Mouse (Mus musculus): ENCODE data around the gene Hist1h4f. TPM values are rescaled to one million over a fixed set of nuclear protein-coding genes. Genes with fewer than 3 reads are reported as not detected.

Hist1h4f gene
- polyA plus RNA-seq, 1 experiment from 2014 or later = 0.56 TPM

- Histone ChIP-seq H3K36me3 (no peaks in the 10 kb centered on the region), H3K4me3 (peak overlapping the region; percentile 47), H3K9me3 (no peaks in the 10 kb centered on the region), H3K27me3 (ENCODE audit: insufficient read depth, poor library complexity, severe bottlenecking) (no peaks in the 10 kb centered on the region), H3K4me1 (replicated peaks) (peaks cover 57% of the 10 kb centered on the region), H3K27ac (no peak overlapping the region)
- DNase-seq (ENCODE audit: low spot score) = no peak
- WGBS = 28% methylated on average over 9 of the region's 9 CpGs
Observed at GRCm38 (mm10) chr13:23502031-23502567, 49.3 kb downstream of the Hist1h4f start.

- Histone ChIP-seq H3K36me3 (no peaks in the 10 kb centered on the region), H3K4me3 (peak overlapping the region; percentile 47), H3K27me3 (ENCODE audit: insufficient read depth, poor library complexity, severe bottlenecking) (no peaks in the 10 kb centered on the region), H3K27ac (no peak overlapping the region), H3K4me1 (replicated peaks) (peaks cover 55% of the 10 kb centered on the region), H3K9me3 (no peaks in the 10 kb centered on the region)
- DNase-seq (ENCODE audit: low spot score) = no peak
- 26% methylated on average over 5 of the region's 5 CpGs for WGBS
Observed at GRCm38 (mm10) chr13:23501511-23501910, 49.9 kb downstream of the Hist1h4f start.

Other genes with a start within 250 kb of the Hist1h4f start
- 42.3 and 54.0 TPM in 2 replicates for gene Zfp322a, start 182.4 kb downstream of the Hist1h4f start, polyA plus RNA-seq (2016; fragmentation: Nextera tagmentation; extraction: Ambion mirVana)
- gene Abt1, start 127.8 kb downstream of the Hist1h4f start, polyA plus RNA-seq (2016; fragmentation: Nextera tagmentation; extraction: Ambion mirVana) = 13.4 and 14.5 TPM in 2 replicates
- 0.04 TPM in 1 of 2 replicates, not detected in the other for gene Btn1a1, start 85.7 kb downstream of the Hist1h4f start, polyA plus RNA-seq (2016; fragmentation: Nextera tagmentation; extraction: Ambion mirVana)
- 0.29 and 0.35 TPM in 2 replicates for gene Btn2a2, start 62.8 kb downstream of the Hist1h4f start, polyA plus RNA-seq (2016; fragmentation: Nextera tagmentation; extraction: Ambion mirVana)
- gene Hist1h4h, start 20.6 kb downstream of the Hist1h4f start, polyA plus RNA-seq (2016; fragmentation: Nextera tagmentation; extraction: Ambion mirVana) = 5.8 and 7.4 TPM in 2 replicates
- gene Hist1h2af, start 17.7 kb downstream of the Hist1h4f start, polyA plus RNA-seq (2016; fragmentation: Nextera tagmentation; extraction: Ambion mirVana) = 7.8 and 9.2 TPM in 2 replicates
- 3.3 and 6.0 TPM in 2 replicates for gene Hist1h3g, start 16.2 kb downstream of the Hist1h4f start, polyA plus RNA-seq (2016; fragmentation: Nextera tagmentation; extraction: Ambion mirVana)
- gene Hist1h2bh, start 8.3 kb downstream of the Hist1h4f start, polyA plus RNA-seq (2016; fragmentation: Nextera tagmentation; extraction: Ambion mirVana) = 0.51 and 1.1 TPM in 2 replicates
- gene Hist1h3f, start 7.6 kb downstream of the Hist1h4f start, polyA plus RNA-seq (2016; fragmentation: Nextera tagmentation; extraction: Ambion mirVana) = 0.92 and 1.1 TPM in 2 replicates
- 0.37 and 0.49 TPM in 2 replicates for gene Hist1h1d, start 1.6 kb upstream of the Hist1h4f start, polyA plus RNA-seq (2016; fragmentation: Nextera tagmentation; extraction: Ambion mirVana)
- 5.3 and 5.6 TPM in 2 replicates for gene Hist1h3e, start 10.7 kb upstream of the Hist1h4f start, polyA plus RNA-seq (2016; fragmentation: Nextera tagmentation; extraction: Ambion mirVana)
- gene Hist1h2ae, start 19.6 kb upstream of the Hist1h4f start, polyA plus RNA-seq (2016; fragmentation: Nextera tagmentation; extraction: Ambion mirVana) = 102 and 103 TPM in 2 replicates
- 7.0 and 7.3 TPM in 2 replicates for gene Hist1h2bg, start 19.7 kb upstream of the Hist1h4f start, polyA plus RNA-seq (2016; fragmentation: Nextera tagmentation; extraction: Ambion mirVana)
- 4.7 and 5.1 TPM in 2 replicates for gene Hist1h2bf, start 22.5 kb upstream of the Hist1h4f start, polyA plus RNA-seq (2016; fragmentation: Nextera tagmentation; extraction: Ambion mirVana)
- gene Hist1h2ad, start 22.7 kb upstream of the Hist1h4f start, polyA plus RNA-seq (2016; fragmentation: Nextera tagmentation; extraction: Ambion mirVana) = 1.8 and 2.2 TPM in 2 replicates
- gene Hist1h3d, start 24.1 kb upstream of the Hist1h4f start, polyA plus RNA-seq (2016; fragmentation: Nextera tagmentation; extraction: Ambion mirVana) = 4.8 and 10.9 TPM in 2 replicates
- gene Hist1h4d, start 29.9 kb upstream of the Hist1h4f start, polyA plus RNA-seq (2016; fragmentation: Nextera tagmentation; extraction: Ambion mirVana) = 101 and 107 TPM in 2 replicates
- 2.5 and 2.7 TPM in 2 replicates for gene Hist1h2be, start 69.5 kb upstream of the Hist1h4f start, polyA plus RNA-seq (2016; fragmentation: Nextera tagmentation; extraction: Ambion mirVana)
- 22.0 and 26.3 TPM in 2 replicates for gene Hist1h1e, start 70.9 kb upstream of the Hist1h4f start, polyA plus RNA-seq (2016; fragmentation: Nextera tagmentation; extraction: Ambion mirVana)
- gene Hist1h2ac, start 132.3 kb upstream of the Hist1h4f start, polyA plus RNA-seq (2016; fragmentation: Nextera tagmentation; extraction: Ambion mirVana) = 0.80 and 1.2 TPM in 2 replicates
- 23.1 and 26.2 TPM in 2 replicates for gene Hist1h2bc, start 132.6 kb upstream of the Hist1h4f start, polyA plus RNA-seq (2016; fragmentation: Nextera tagmentation; extraction: Ambion mirVana)
- not detected in 2 replicates for gene Hist1h1t, start 144.2 kb upstream of the Hist1h4f start, polyA plus RNA-seq (2016; fragmentation: Nextera tagmentation; extraction: Ambion mirVana)
- gene Hist1h4c, start 146.8 kb upstream of the Hist1h4f start, polyA plus RNA-seq (2016; fragmentation: Nextera tagmentation; extraction: Ambion mirVana) = 5.4 TPM in 2 replicates
- 3.2 and 3.5 TPM in 2 replicates for gene Hfe, start 159.2 kb upstream of the Hist1h4f start, polyA plus RNA-seq (2016; fragmentation: Nextera tagmentation; extraction: Ambion mirVana)
- gene Hist1h1c, start 187.2 kb upstream of the Hist1h4f start, polyA plus RNA-seq (2016; fragmentation: Nextera tagmentation; extraction: Ambion mirVana) = 10.6 and 12.6 TPM in 2 replicates
- 6.9 and 8.6 TPM in 2 replicates for gene Hist1h3c, start 194.0 kb upstream of the Hist1h4f start, polyA plus RNA-seq (2016; fragmentation: Nextera tagmentation; extraction: Ambion mirVana)
- 1.8 and 2.4 TPM in 2 replicates for gene Hist1h2bb, start 195.1 kb upstream of the Hist1h4f start, polyA plus RNA-seq (2016; fragmentation: Nextera tagmentation; extraction: Ambion mirVana)
- gene Hist1h2ab, start 199.5 kb upstream of the Hist1h4f start, polyA plus RNA-seq (2016; fragmentation: Nextera tagmentation; extraction: Ambion mirVana) = 45.2 and 49.3 TPM in 2 replicates
- gene Hist1h3b, start 200.6 kb upstream of the Hist1h4f start, polyA plus RNA-seq (2016; fragmentation: Nextera tagmentation; extraction: Ambion mirVana) = 5.5 and 8.8 TPM in 2 replicates
- gene Hist1h4b, start 205.4 kb upstream of the Hist1h4f start, polyA plus RNA-seq (2016; fragmentation: Nextera tagmentation; extraction: Ambion mirVana) = 4.9 and 5.4 TPM in 2 replicates
- not detected in 2 replicates for gene Hist1h4a, start 209.6 kb upstream of the Hist1h4f start, polyA plus RNA-seq (2016; fragmentation: Nextera tagmentation; extraction: Ambion mirVana)
- gene Hist1h3a, start 210.7 kb upstream of the Hist1h4f start, polyA plus RNA-seq (2016; fragmentation: Nextera tagmentation; extraction: Ambion mirVana) = 3.7 and 4.8 TPM in 2 replicates
- 2.3 and 3.4 TPM in 2 replicates for gene Hist1h1a, start 212.0 kb upstream of the Hist1h4f start, polyA plus RNA-seq (2016; fragmentation: Nextera tagmentation; extraction: Ambion mirVana)
- gene Trim38, start 218.3 kb upstream of the Hist1h4f start, polyA plus RNA-seq (2016; fragmentation: Nextera tagmentation; extraction: Ambion mirVana) = not detected in 2 replicates